Comparison of ENCODE assay signal across 27 mouse cellular contexts in genomic region chr16:35206426-35206825, GRCm38 (mm10). TPM values are rescaled to one million over a fixed set of nuclear protein-coding genes. Genes with fewer than 3 reads are reported as not detected.
DNase-seq lines count a peak whose midpoint lies in the region; ATAC-seq lines count a peak whose summit lies in the region.
"Had no signal": no experiment of that assay in that cellular context is flagged by ENCODE, and none has a peak within 500 bp of the region (broad histone marks: within the 10 kb centered on the region; RNA-seq: fewer than 3 reads in every experiment).

No protein-coding gene starts in this region.

- DNase-seq in hindbrain, embryonic 14.5 days (ENCODE audit: low spot score): no peak
- DNase-seq in adrenal gland, postnatal 14 days: peak; percentile 62
- no peak for DNase-seq in embryonic facial prominence, embryonic 10.5 days (ENCODE audit: low spot score)
- DNase-seq: B cell, adult 2 months; cerebellum, adult 11-12 months; cerebellum, adult 9-11 months; heart, postnatal 4 days; kidney, adult 9 months; kidney, postnatal 10 days; layer of hippocampus, postnatal 36 days; left cerebral cortex, postnatal 4 days; liver; lung, adult 2 months; lung, postnatal 10 days; right cerebral cortex, postnatal 14 days had no signal

- H3K36me3 ChIP-seq in heart, embryonic 14.5 days (ENCODE audit: control insufficient read depth, insufficient read depth, low read length): no peaks in the 10 kb centered on the region
- H3K36me3 ChIP-seq in heart, embryonic 12.5 days: no peaks in the 10 kb centered on the region
- H3K36me3 ChIP-seq in hindbrain, embryonic 16.5 days (ENCODE audit: control insufficient read depth, insufficient read depth, low read length): no peaks in the 10 kb centered on the region
- no peaks in the 10 kb centered on the region for H3K36me3 ChIP-seq in hindbrain, embryonic 14.5 days (replicated peaks; ENCODE audit: control insufficient read depth, insufficient read depth)
- H3K36me3 ChIP-seq in embryonic facial prominence, embryonic 10.5 days (replicated peaks): no peaks in the 10 kb centered on the region
- H3K36me3 ChIP-seq: embryonic facial prominence, embryonic 15.5 days; forebrain, embryonic 12.5 days; neural tube, embryonic 15.5 days had no signal

- 70% methylated on average over 6 of the region's 6 CpGs for WGBS in heart, embryonic 14.5 days
- WGBS in heart, embryonic 12.5 days: 73% methylated on average over 6 of the region's 6 CpGs
- WGBS in hindbrain, embryonic 16.5 days: 81% methylated on average over 6 of the region's 6 CpGs
- 83% methylated on average over 6 of the region's 6 CpGs for WGBS in hindbrain, embryonic 14.5 days
- 75% methylated on average over 6 of the region's 6 CpGs for WGBS in embryonic facial prominence, embryonic 10.5 days

- no peak for ATAC-seq in heart, embryonic 14.5 days (ENCODE audit: insufficient number of reproducible peaks, insufficient read depth, low FRiP score, low read depth)
- ATAC-seq in heart, embryonic 12.5 days (ENCODE audit: insufficient number of reproducible peaks, low FRiP score): no peak
- ATAC-seq in hindbrain, embryonic 16.5 days: no peak
- no peak for ATAC-seq in hindbrain, embryonic 14.5 days (ENCODE audit: low FRiP score)
- ATAC-seq: activated CD4-positive, CD25-positive, alpha-beta regulatory T cell, adult 4 months; intestine, postnatal 0 days had no signal

- no peaks in the 10 kb centered on the region for H3K9me3 ChIP-seq in heart, embryonic 14.5 days (ENCODE audit: control insufficient read depth, low read length)
- no peaks in the 10 kb centered on the region for H3K9me3 ChIP-seq in heart, embryonic 12.5 days (replicated peaks)
- no peaks in the 10 kb centered on the region for H3K9me3 ChIP-seq in hindbrain, embryonic 16.5 days (ENCODE audit: control insufficient read depth, low read length)
- no peaks in the 10 kb centered on the region for H3K9me3 ChIP-seq in hindbrain, embryonic 14.5 days (ENCODE audit: control insufficient read depth, low read length)
- no peaks in the 10 kb centered on the region for H3K9me3 ChIP-seq in embryonic facial prominence, embryonic 10.5 days
- H3K9me3 ChIP-seq: embryonic facial prominence, embryonic 15.5 days; forebrain, embryonic 12.5 days; neural tube, embryonic 15.5 days had no signal

- no peak overlapping the region for H3K4me2 ChIP-seq in heart, embryonic 14.5 days (ENCODE audit: low read length)
- H3K4me2 ChIP-seq in heart, embryonic 12.5 days: no peak overlapping the region
- no peak overlapping the region for H3K4me2 ChIP-seq in hindbrain, embryonic 16.5 days (ENCODE audit: low read length)
- no peak overlapping the region for H3K4me2 ChIP-seq in hindbrain, embryonic 14.5 days (replicated peaks)
- H3K4me2 ChIP-seq: embryonic facial prominence, embryonic 15.5 days; forebrain, embryonic 12.5 days; neural tube, embryonic 15.5 days had no signal

- peaks cover 42 to 58% of the 10 kb centered on the region in 2 experiments for H3K4me1 ChIP-seq in heart, embryonic 14.5 days (ENCODE audit: control insufficient read depth in 2 of 2, insufficient read depth in 2 of 2, low read length in 2 of 2)
- H3K4me1 ChIP-seq in heart, embryonic 12.5 days (replicated peaks): peaks cover 67% of the 10 kb centered on the region
- H3K4me1 ChIP-seq in hindbrain, embryonic 16.5 days (ENCODE audit: control insufficient read depth, insufficient read depth, low read depth, low read length): peaks cover 14% of the 10 kb centered on the region
- peaks cover 23% of the 10 kb centered on the region for H3K4me1 ChIP-seq in hindbrain, embryonic 14.5 days (replicated peaks; ENCODE audit: control insufficient read depth, insufficient read depth, low read length)
- H3K4me1 ChIP-seq in embryonic facial prominence, embryonic 10.5 days: peaks cover 65% of the 10 kb centered on the region

- no peak overlapping the region for H3K4me3 ChIP-seq in heart, embryonic 14.5 days (ENCODE audit: control insufficient read depth in 1 of 2, insufficient read depth in 1 of 2, low read depth in 1 of 2, low read length in 2 of 2)
- H3K4me3 ChIP-seq in heart, embryonic 12.5 days: no peak overlapping the region
- no peak overlapping the region for H3K4me3 ChIP-seq in hindbrain, embryonic 16.5 days (ENCODE audit: low read length)
- H3K4me3 ChIP-seq in hindbrain, embryonic 14.5 days (replicated peaks; ENCODE audit: low read length): no peak overlapping the region
- H3K4me3 ChIP-seq in embryonic facial prominence, embryonic 10.5 days: no peak overlapping the region
- H3K4me3 ChIP-seq: embryonic facial prominence, embryonic 15.5 days; forebrain, embryonic 12.5 days; neural tube, embryonic 15.5 days had no signal

- H3K27ac ChIP-seq in heart, embryonic 14.5 days (replicated peaks in 1 of 2; ENCODE audit: control insufficient read depth in 1 of 2, insufficient read depth in 1 of 2, low read depth in 2 of 2, low read length in 2 of 2): peak overlapping the region in 1 of 2 experiments; percentile 29; a peak in 1 of 4 replicates
- no peak overlapping the region for H3K27ac ChIP-seq in heart, embryonic 12.5 days (ENCODE audit: poor library complexity, severe bottlenecking)
- 0 out of 2 replicates have a peak overlapping the region, but pooled peaks have one; percentile 17 for H3K27ac ChIP-seq in hindbrain, embryonic 16.5 days (ENCODE audit: low read depth, low read length)
- no peak overlapping the region for H3K27ac ChIP-seq in hindbrain, embryonic 14.5 days
- peak overlapping the region; percentile 66; the same call in 1 of the 2 replicates for H3K27ac ChIP-seq in embryonic facial prominence, embryonic 10.5 days (replicated peaks)
- H3K27ac ChIP-seq: embryonic facial prominence, embryonic 15.5 days; liver, embryonic 14.5 days; macrophage had no signal

- no peaks in the 10 kb centered on the region for H3K27me3 ChIP-seq in heart, embryonic 14.5 days (ENCODE audit: control insufficient read depth, insufficient read depth, low read length)
- H3K27me3 ChIP-seq in heart, embryonic 12.5 days (replicated peaks): no peaks in the 10 kb centered on the region
- H3K27me3 ChIP-seq in hindbrain, embryonic 16.5 days (replicated peaks; ENCODE audit: control insufficient read depth, insufficient read depth, low read length): no peaks in the 10 kb centered on the region
- H3K27me3 ChIP-seq in hindbrain, embryonic 14.5 days (ENCODE audit: control insufficient read depth, insufficient read depth, low read length): no peaks in the 10 kb centered on the region; the same call in 1 of the 2 replicates
- H3K27me3 ChIP-seq in embryonic facial prominence, embryonic 10.5 days (replicated peaks; ENCODE audit: low read depth, poor library complexity, severe bottlenecking): no peaks in the 10 kb centered on the region
- H3K27me3 ChIP-seq: embryonic facial prominence, embryonic 15.5 days; forebrain, embryonic 12.5 days; neural tube, embryonic 15.5 days had no signal

- peak overlapping the region; percentile 45; the same call in 1 of the 2 replicates for H3K9ac ChIP-seq in heart, embryonic 14.5 days (ENCODE audit: low read length)
- no peak overlapping the region for H3K9ac ChIP-seq in heart, embryonic 12.5 days
- H3K9ac ChIP-seq in hindbrain, embryonic 16.5 days (ENCODE audit: low read depth, low read length): no peak overlapping the region
- no peak overlapping the region for H3K9ac ChIP-seq in hindbrain, embryonic 14.5 days
- H3K9ac ChIP-seq: embryonic facial prominence, embryonic 15.5 days; forebrain, embryonic 12.5 days; forebrain, postnatal 0 days; liver, embryonic 14.5 days; neural tube, embryonic 15.5 days had no signal

RNA-seq across cellular contexts. Expression of gene Adcy5, which starts 51.7 kb away (rescaled TPM):
- 11.4 and 12.2 TPM in 2 replicates for polyA plus RNA-seq in heart, embryonic 14.5 days (2014; fragmentation: Nextera tagmentation; extraction: Ambion mirVana)
- 7.8 and 8.3 TPM in 2 replicates for polyA plus RNA-seq in heart, embryonic 12.5 days (2016; fragmentation: Nextera tagmentation; extraction: Ambion mirVana)
- polyA plus RNA-seq in hindbrain, embryonic 16.5 days (2015; fragmentation: Nextera tagmentation; extraction: Ambion mirVana): 7.0 and 7.2 TPM in 2 replicates
- 7.9 and 9.0 TPM in 2 replicates for polyA plus RNA-seq in hindbrain, embryonic 14.5 days (2014; fragmentation: Nextera tagmentation; extraction: Ambion mirVana)
- 6.3 and 8.9 TPM in 2 replicates for total RNA-seq in adrenal gland, postnatal 14 days (2021)
- polyA plus RNA-seq in embryonic facial prominence, embryonic 10.5 days (2016; fragmentation: Nextera tagmentation; extraction: Ambion mirVana): 0.48 and 0.70 TPM in 2 replicates
- total RNA-seq: megakaryocyte-erythroid progenitor cell, adult 5-6 weeks had no signal

Comparison
In these comparisons a context has a peak if more than half of its experiments do, and no peak if none do; other contexts are left out.
1. H3K27ac ChIP-seq: peak in hindbrain, embryonic 16.5 days (single experiment) and embryonic facial prominence, embryonic 10.5 days (single experiment); none in heart, embryonic 12.5 days (single experiment) and hindbrain, embryonic 14.5 days (single experiment).